Mouse (Mus musculus) stomach, postnatal 0 days (tissue): Measurements from ENCODE around the gene Prkaa2. TPM values are rescaled to one million over a fixed set of nuclear protein-coding genes. Genes with fewer than 3 reads are reported as not detected.

ENCODE experiments used
- ATAC-seq: fragments of 200-750 bp; cut with Nextera tagmentation; 2 replicates; pipeline ENCODE4 v1.8.0; 2017; ENCODE audit not compliant: low FRiP score, low TSS enrichment
- DNase-seq: peaks from one replicate; pipeline ENCODE4 v3.0.0-alpha.2; 2016; ENCODE audit warnings: low spot score
- H3K27ac ChIP-seq: fragments of 300-500 bp; sonication (generic); replicated peaks from 2 replicates; pipeline ENCODE4 v1.5.1; 2014; ENCODE audit warnings: mild to moderate bottlenecking, control low read depth
- H3K27me3 ChIP-seq: fragments of 300-500 bp; sonication (generic); 2 replicates; pipeline ENCODE4 v1.6.1; 2014; ENCODE audit warnings: low read length; ENCODE audit not compliant: control insufficient read depth, insufficient read depth
- H3K36me3 ChIP-seq: fragments of 300-500 bp; sonication (generic); 2 replicates; pipeline ENCODE4 v1.6.1; 2014; ENCODE audit warnings: low read length, mixed read lengths; ENCODE audit not compliant: control insufficient read depth, insufficient read depth
- H3K4me1 ChIP-seq: fragments of 300-500 bp; sonication (generic); replicated peaks from 2 replicates; pipeline ENCODE4 v1.6.1; 2014; ENCODE audit warnings: antibody characterized with exemption; ENCODE audit not compliant: control insufficient read depth, insufficient read depth
- H3K4me2 ChIP-seq: fragments of 300-500 bp; sonication (generic); replicated peaks from 2 replicates; pipeline ENCODE4 v1.6.1; 2014; ENCODE audit warnings: low read depth, mild to moderate bottlenecking, control low read depth, moderate library complexity
- H3K4me3 ChIP-seq: fragments of 300-500 bp; sonication (generic); 2 replicates; pipeline ENCODE4 v1.5.1; 2014; ENCODE audit warnings: low read depth, low read length, control low read depth
- H3K9ac ChIP-seq: fragments of 300-500 bp; sonication (generic); 2 replicates; pipeline ENCODE4 v1.6.1; 2014; ENCODE audit warnings: mild to moderate bottlenecking, low read length, control low read depth, mixed read lengths
- H3K9me3 ChIP-seq: fragments of 300-500 bp; sonication (generic); 2 replicates; pipeline ENCODE4 v1.6.1; 2016; ENCODE audit warnings: low read length; ENCODE audit not compliant: control insufficient read depth
- CTCF ChIP-seq: IDR thresholded peaks from 2 replicates; pipeline ENCODE4 v1.5.1; 2016; ENCODE audit warnings: antibody characterized with exemption, low read depth, mild to moderate bottlenecking, moderate library complexity
- EP300 ChIP-seq: optimal IDR thresholded peaks from 2 replicates; pipeline ENCODE3; 2016; ENCODE audit warnings: antibody characterized with exemption
- WGBS: fragments of 180-500 bp; shearing (Covaris S2); extraction: QIAGEN DNeasy Blood & Tissue Kit; methylation state at CpG from one replicate; pipeline ENCODE4 v1.1.7; 2014; 5-methylcytosine and 5-hydroxymethylcytosine counted together
- polyA plus RNA-seq: library from polyadenylated mRNA; unstranded; fragments of >200 nt; fragmentation: Nextera tagmentation; extraction: Ambion mirVana; gene quantifications from 2 replicates; pipeline ENCODE4 v1.2.1, GENCODE M21; 2015

Gene Prkaa2
- polyA plus RNA-seq, 1 experiment from 2014 or later: 4.5 TPM

- no peak overlapping the region for H3K4me3 ChIP-seq
Measured at GRCm38 (mm10) chr4:105104099-105104872, 5.4 kb downstream of the Prkaa2 start.

GRCm38 (mm10) chr4:105101337-105101688, 8.4 kb downstream of the Prkaa2 start:
- Histone ChIP-seq H3K36me3 (no peaks in the 10 kb centered on the region), H3K27ac (no peak overlapping the region), H3K4me2 (no peak overlapping the region), H3K9me3 (no peaks in the 10 kb centered on the region), H3K4me3 (no peak overlapping the region), H3K4me1 (no peaks in the 10 kb centered on the region), H3K9ac (no peak overlapping the region), H3K27me3 (no peaks in the 10 kb centered on the region)
- TF ChIP-seq EP300: no peak
- no peak for TF ChIP-seq CTCF
- 0 out of 2 replicates have a peak, but pooled peaks have one; percentile 47 for ATAC-seq
- DNase-seq: no peak
- 50% methylated on average over 4 of the region's 4 CpGs for WGBS

More at GRCm38 (mm10) chr4:105104099-105104872, 5.4 kb downstream of the Prkaa2 start:
- H3K9me3 ChIP-seq: no peaks in the 10 kb centered on the region
- H3K4me2 ChIP-seq: no peak overlapping the region
- 0 out of 2 replicates have a peak, but pooled peaks cover 3% of the 10 kb centered on the region for H3K4me1 ChIP-seq
- TF ChIP-seq EP300 (no peak), CTCF (no peak)
- no peaks in the 10 kb centered on the region for H3K36me3 ChIP-seq
- WGBS: 69% methylated on average over 6 of the region's 6 CpGs
- H3K9ac ChIP-seq: no peak overlapping the region
- no peaks in the 10 kb centered on the region for H3K27me3 ChIP-seq
- DNase-seq (no peak), ATAC-seq (no peak)
- no peak overlapping the region for H3K27ac ChIP-seq

- Histone ChIP-seq H3K9me3 (no peaks in the 10 kb centered on the region), H3K4me1 (no peaks in the 10 kb centered on the region), H3K9ac (no peak overlapping the region), H3K27me3 (no peaks in the 10 kb centered on the region), H3K36me3 (no peaks in the 10 kb centered on the region), H3K4me2 (no peak overlapping the region), H3K27ac (no peak overlapping the region), H3K4me3 (no peak overlapping the region)
- ATAC-seq: 0 out of 2 replicates have a peak, but pooled peaks have one; percentile 40
- 37% methylated on average over 5 of the region's 5 CpGs for WGBS
- no peak for TF ChIP-seq EP300
- TF ChIP-seq CTCF: no peak
- DNase-seq: no peak
Measured at GRCm38 (mm10) chr4:105100508-105101336, 9.0 kb downstream of the Prkaa2 start.

- H3K9ac ChIP-seq: no peak overlapping the region
- no peaks in the 10 kb centered on the region for H3K9me3 ChIP-seq
- DNase-seq (no peak), ATAC-seq (no peak)
- 67% methylated on average over 7 of the region's 7 CpGs for WGBS
- TF ChIP-seq EP300: no peak
- TF ChIP-seq CTCF: no peak
- no peak overlapping the region for H3K27ac ChIP-seq
- no peak overlapping the region for H3K4me3 ChIP-seq
- no peaks in the 10 kb centered on the region for H3K27me3 ChIP-seq
- no peak overlapping the region for H3K4me2 ChIP-seq
- H3K4me1 ChIP-seq: no peaks in the 10 kb centered on the region
- H3K36me3 ChIP-seq: no peaks in the 10 kb centered on the region
Measured at GRCm38 (mm10) chr4:105098660-105099059, 11.0 kb downstream of the Prkaa2 start.

GRCm38 (mm10) chr4:105098158-105098557, 11.5 kb downstream of the Prkaa2 start:
- H3K4me2 ChIP-seq: no peak overlapping the region
- H3K27me3 ChIP-seq: no peaks in the 10 kb centered on the region
- H3K36me3 ChIP-seq: no peaks in the 10 kb centered on the region
- no peak for TF ChIP-seq EP300
- TF ChIP-seq CTCF: no peak
- no peaks in the 10 kb centered on the region for H3K4me1 ChIP-seq
- H3K4me3 ChIP-seq: no peak overlapping the region
- no peak for DNase-seq
- no peak for ATAC-seq
- H3K9me3 ChIP-seq: no peaks in the 10 kb centered on the region
- no peak overlapping the region for H3K9ac ChIP-seq
- WGBS: 64% methylated on average over 8 of the region's 8 CpGs
- H3K27ac ChIP-seq: no peak overlapping the region
